13 mouse cellular contexts compared by ENCODE assay signal in the genomic region with DNA sequence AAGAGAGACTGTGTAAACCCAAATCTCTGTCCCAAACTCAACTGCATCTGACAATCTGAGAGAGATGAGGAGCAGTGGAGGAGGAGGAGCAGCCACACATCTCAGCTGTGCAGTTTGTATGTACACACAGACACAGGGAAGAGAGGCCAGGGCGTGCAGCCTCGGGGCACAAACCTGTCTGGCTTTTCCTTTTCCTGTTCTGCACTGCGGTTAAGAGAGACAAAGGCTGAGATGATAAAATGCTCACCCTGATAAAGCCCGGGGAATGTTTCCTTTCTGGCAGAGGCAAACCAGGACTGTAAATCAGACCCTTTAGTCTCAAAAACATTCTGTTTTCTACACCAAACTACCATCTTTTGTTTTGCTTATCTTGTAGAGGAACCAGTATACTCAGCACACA. TPM values are rescaled to one million over a fixed set of nuclear protein-coding genes. Genes with fewer than 3 reads are reported as not detected.
A peak's percentile ranks its signal among the peaks of the same experiment; 100 is the strongest.
DNase-seq lines count a peak whose midpoint lies in the region; ATAC-seq lines count a peak whose summit lies in the region.
"Had no signal": no experiment of that assay in that cellular context is flagged by ENCODE, and none has a peak within 500 bp of the region (broad histone marks: within the 10 kb centered on the region; RNA-seq: fewer than 3 reads in every experiment).

No protein-coding gene starts in this region.

- ATAC-seq in kidney, embryonic 15.5 days (replicated peaks; ENCODE audit: low FRiP score), result no peak
- no peak for ATAC-seq in intestine, embryonic 16.5 days

- no peak overlapping the region for H3K4me3 ChIP-seq in heart, embryonic 10.5 days
- H3K4me3 ChIP-seq in kidney, embryonic 15.5 days (replicated peaks), result no peak overlapping the region
- no peak overlapping the region for H3K4me3 ChIP-seq in intestine, embryonic 16.5 days (ENCODE audit: low read length)
- H3K4me3 ChIP-seq: forebrain, embryonic 10.5 days; layer of hippocampus, adult 2 months; lung, embryonic 15.5 days; midbrain, embryonic 12.5 days had no signal

- peaks cover 14% of the 10 kb centered on the region for H3K36me3 ChIP-seq in heart, embryonic 10.5 days
- H3K36me3 ChIP-seq in kidney, embryonic 15.5 days, result peaks cover 12% of the 10 kb centered on the region
- H3K36me3 ChIP-seq in intestine, embryonic 16.5 days (ENCODE audit: control insufficient read depth, insufficient read depth, low read length), result 0 out of 2 replicates have a peak, but pooled peaks cover 4% of the 10 kb centered on the region

- peak overlapping the region; percentile 45 for H3K27ac ChIP-seq in heart, embryonic 10.5 days
- H3K27ac ChIP-seq in kidney, embryonic 15.5 days, result peak overlapping the region; percentile 46
- H3K27ac ChIP-seq in intestine, embryonic 16.5 days (ENCODE audit: low read length), result peak overlapping the region; percentile 28
- H3K27ac ChIP-seq: forebrain, embryonic 10.5 days; layer of hippocampus, adult 2 months; lung, embryonic 15.5 days; midbrain, embryonic 12.5 days had no signal

- no peaks in the 10 kb centered on the region for H3K9me3 ChIP-seq in heart, embryonic 10.5 days
- H3K9me3 ChIP-seq in kidney, embryonic 15.5 days (replicated peaks), result no peaks in the 10 kb centered on the region
- no peaks in the 10 kb centered on the region for H3K9me3 ChIP-seq in intestine, embryonic 16.5 days (ENCODE audit: control insufficient read depth, low read length)
- H3K9me3 ChIP-seq: forebrain, embryonic 10.5 days; lung, embryonic 15.5 days; midbrain, embryonic 12.5 days had no signal

- no peak overlapping the region for H3K9ac ChIP-seq in kidney, embryonic 15.5 days
- no peak overlapping the region for H3K9ac ChIP-seq in intestine, embryonic 16.5 days (ENCODE audit: low read depth, low read length)
- H3K9ac ChIP-seq: lung, embryonic 15.5 days; midbrain, embryonic 12.5 days had no signal

- H3K27me3 ChIP-seq in heart, embryonic 10.5 days (ENCODE audit: insufficient read depth, poor library complexity, severe bottlenecking), result no peaks in the 10 kb centered on the region
- H3K27me3 ChIP-seq in kidney, embryonic 15.5 days, result no peaks in the 10 kb centered on the region
- H3K27me3 ChIP-seq in intestine, embryonic 16.5 days (replicated peaks; ENCODE audit: control insufficient read depth, insufficient read depth, low read length), result no peaks in the 10 kb centered on the region
- H3K27me3 ChIP-seq: lung, embryonic 15.5 days; midbrain, embryonic 12.5 days had no signal

- H3K4me1 ChIP-seq in heart, embryonic 10.5 days, result peaks cover 13% of the 10 kb centered on the region
- H3K4me1 ChIP-seq in kidney, embryonic 15.5 days, result peaks cover 8% of the 10 kb centered on the region; the same call in 1 of the 2 replicates
- H3K4me1 ChIP-seq in intestine, embryonic 16.5 days (ENCODE audit: control insufficient read depth, insufficient read depth, low read length), result peaks cover 7% of the 10 kb centered on the region
- H3K4me1 ChIP-seq: forebrain, embryonic 10.5 days; midbrain, embryonic 12.5 days had no signal

- no peak overlapping the region for H3K4me2 ChIP-seq in kidney, embryonic 15.5 days
- H3K4me2 ChIP-seq in intestine, embryonic 16.5 days (ENCODE audit: low read depth, low read length), result no peak overlapping the region
- H3K4me2 ChIP-seq: lung, embryonic 15.5 days; midbrain, embryonic 12.5 days had no signal

- no peak for DNase-seq in heart, embryonic 10.5 days (ENCODE audit: low spot score)
- DNase-seq in heart, adult 11 months, result no peak
- DNase-seq in kidney, adult 9 months, result no peak
- peak; percentile 50 for DNase-seq in CD4-positive helper T cell, adult 2 months (ENCODE audit: low read depth, low spot score)
- DNase-seq in adipocyte (ENCODE audit: low spot score), result no peak
- no peak for DNase-seq in frontal cortex, postnatal 25 days (ENCODE audit: low spot score in 2 of 2)
- DNase-seq: thymus, adult 18-20 months had no signal

- 11% methylated on average over 4 of the region's 4 CpGs for WGBS in heart, embryonic 10.5 days
- WGBS in kidney, embryonic 15.5 days, result 35% methylated on average over 4 of the region's 4 CpGs
- WGBS in intestine, embryonic 16.5 days, result 17% methylated on average over 4 of the region's 4 CpGs

RNA-seq across cellular contexts. Expression of a gene that starts 12.3 kb away (rescaled TPM):
- polyA plus RNA-seq in heart, embryonic 10.5 days (2016; fragmentation: Nextera tagmentation; extraction: Ambion mirVana), result 7.3 and 8.5 TPM in 2 replicates
- 12.4 and 12.5 TPM in 2 replicates for polyA plus RNA-seq in kidney, embryonic 15.5 days (2015; fragmentation: Nextera tagmentation; extraction: Ambion mirVana)
- 4.4 and 5.2 TPM in 2 replicates for polyA plus RNA-seq in intestine, embryonic 16.5 days (2015; fragmentation: Nextera tagmentation; extraction: Ambion mirVana)

RNA-seq across cellular contexts. Expression of a gene that starts 33.3 kb away (rescaled TPM):
- 36.1 and 40.5 TPM in 2 replicates for polyA plus RNA-seq in heart, embryonic 10.5 days (2016; fragmentation: Nextera tagmentation; extraction: Ambion mirVana)
- polyA plus RNA-seq in kidney, embryonic 15.5 days (2015; fragmentation: Nextera tagmentation; extraction: Ambion mirVana), result 45.7 and 58.1 TPM in 2 replicates
- polyA plus RNA-seq in intestine, embryonic 16.5 days (2015; fragmentation: Nextera tagmentation; extraction: Ambion mirVana), result 47.2 and 55.0 TPM in 2 replicates
